Mouse (Mus musculus) heart, embryonic 15.5 days (tissue): ENCODE measurements at regions not wholly inside any gene's neighbourhood (a gene's known extent, or its start where the extent isn't known, plus 50 kb on each side); places are given as distances from the start of the nearest gene placed in this dataset.

Experiments
- ATAC-seq: fragments of 200-750 bp; cut with Nextera tagmentation; replicated peaks from 2 replicates; pipeline ENCODE4 v1.8.0; 2017; ENCODE audit warnings: low read depth, moderate TSS enrichment; ENCODE audit not compliant: insufficient number of reproducible peaks, insufficient read depth, low FRiP score
- H3K27ac ChIP-seq: fragments of 300-500 bp; sonication (generic); 2 replicates; pipeline ENCODE4 v1.5.1; 2015; ENCODE audit warnings: mild to moderate bottlenecking, inconsistent platforms
- H3K27me3 ChIP-seq: fragments of 300-500 bp; sonication (generic); 2 replicates; pipeline ENCODE4 v1.6.1; 2015; ENCODE audit warnings: inconsistent platforms
- H3K36me3 ChIP-seq: fragments of 300-500 bp; sonication (generic); 2 replicates; pipeline ENCODE4 v1.6.1; 2015; ENCODE audit warnings: mild to moderate bottlenecking, inconsistent platforms
- H3K4me1 ChIP-seq: fragments of 300-500 bp; sonication (generic); replicated peaks from 2 replicates; pipeline ENCODE4 v1.6.1; 2015; ENCODE audit warnings: inconsistent platforms
- H3K4me2 ChIP-seq: fragments of 300-500 bp; sonication (generic); 2 replicates; pipeline ENCODE4 v1.6.1; 2015; ENCODE audit warnings: inconsistent platforms, mild to moderate bottlenecking, moderate library complexity
- H3K4me3 ChIP-seq: fragments of 300-500 bp; sonication (generic); 2 replicates; pipeline ENCODE4 v1.5.1; 2015; ENCODE audit warnings: mild to moderate bottlenecking, inconsistent platforms
- H3K9ac ChIP-seq: fragments of 300-500 bp; sonication (generic); 2 replicates; pipeline ENCODE4 v1.6.1; 2015; ENCODE audit warnings: mild to moderate bottlenecking, inconsistent platforms
- H3K9me3 ChIP-seq: fragments of 300-500 bp; sonication (generic); replicated peaks from 2 replicates; pipeline ENCODE4 v1.6.1; 2016; ENCODE audit warnings: inconsistent platforms
- WGBS: fragments of 180-500 bp; shearing (Covaris S2); methylation state at CpG from one replicate; pipeline ENCODE4 v1.1.7; 2015; ENCODE audit warnings: mixed read lengths; 5-methylcytosine and 5-hydroxymethylcytosine counted together

- Histone ChIP-seq H3K4me3 (no peak overlapping the region), H3K4me2 (no peak overlapping the region), H3K27me3 (no peaks in the 10 kb centered on the region), H3K36me3 (no peaks in the 10 kb centered on the region), H3K4me1 (no peaks in the 10 kb centered on the region), H3K9ac (no peak overlapping the region), H3K9me3 (no peaks in the 10 kb centered on the region), H3K27ac (no peak overlapping the region)
- 44% methylated on average over 1 of the region's 1 CpGs for WGBS
- ATAC-seq: no peak
Observed at GRCm38 (mm10) chr2:46533395-46533794, 1416.2 kb upstream of the Zeb2 start.

- no peaks in the 10 kb centered on the region for H3K9me3 ChIP-seq
- ATAC-seq: no peak
- no peaks in the 10 kb centered on the region for H3K27me3 ChIP-seq
- no peak overlapping the region for H3K27ac ChIP-seq
- no peaks in the 10 kb centered on the region for H3K36me3 ChIP-seq
- no peak overlapping the region for H3K9ac ChIP-seq
- 84% methylated on average over 1 of the region's 1 CpGs for WGBS
- no peaks in the 10 kb centered on the region for H3K4me1 ChIP-seq
- H3K4me2 ChIP-seq: no peak overlapping the region
- no peak overlapping the region for H3K4me3 ChIP-seq
Observed at GRCm38 (mm10) chr2:46530686-46531085, 1413.5 kb upstream of the Zeb2 start.

GRCm38 (mm10) chr2:46525223-46525622 lies 1408.0 kb upstream of the Zeb2 start:
- WGBS: 37% methylated on average over 4 of the region's 4 CpGs
- Histone ChIP-seq H3K27me3 (no peaks in the 10 kb centered on the region), H3K4me2 (no peak overlapping the region), H3K36me3 (no peaks in the 10 kb centered on the region), H3K9me3 (no peaks in the 10 kb centered on the region), H3K9ac (no peak overlapping the region), H3K4me1 (peaks cover 10% of the 10 kb centered on the region; the same call in 1 of the 2 replicates), H3K4me3 (no peak overlapping the region), H3K27ac (0 out of 2 replicates have a peak overlapping the region, but pooled peaks have one; percentile 20)
- ATAC-seq: no peak

- H3K27ac ChIP-seq: 0 out of 2 replicates have a peak overlapping the region, but pooled peaks have one; percentile 20
- H3K36me3 ChIP-seq: no peaks in the 10 kb centered on the region
- no peak overlapping the region for H3K9ac ChIP-seq
- H3K27me3 ChIP-seq: no peaks in the 10 kb centered on the region
- H3K4me1 ChIP-seq: peaks cover 10% of the 10 kb centered on the region; the same call in 1 of the 2 replicates
- WGBS: 8% methylated on average over 6 of the region's 6 CpGs
- H3K9me3 ChIP-seq: no peaks in the 10 kb centered on the region
- no peak overlapping the region for H3K4me2 ChIP-seq
- no peak overlapping the region for H3K4me3 ChIP-seq
- no peak for ATAC-seq
Observed at GRCm38 (mm10) chr2:46524625-46525024, 1407.4 kb upstream of the Zeb2 start.

DNA sequence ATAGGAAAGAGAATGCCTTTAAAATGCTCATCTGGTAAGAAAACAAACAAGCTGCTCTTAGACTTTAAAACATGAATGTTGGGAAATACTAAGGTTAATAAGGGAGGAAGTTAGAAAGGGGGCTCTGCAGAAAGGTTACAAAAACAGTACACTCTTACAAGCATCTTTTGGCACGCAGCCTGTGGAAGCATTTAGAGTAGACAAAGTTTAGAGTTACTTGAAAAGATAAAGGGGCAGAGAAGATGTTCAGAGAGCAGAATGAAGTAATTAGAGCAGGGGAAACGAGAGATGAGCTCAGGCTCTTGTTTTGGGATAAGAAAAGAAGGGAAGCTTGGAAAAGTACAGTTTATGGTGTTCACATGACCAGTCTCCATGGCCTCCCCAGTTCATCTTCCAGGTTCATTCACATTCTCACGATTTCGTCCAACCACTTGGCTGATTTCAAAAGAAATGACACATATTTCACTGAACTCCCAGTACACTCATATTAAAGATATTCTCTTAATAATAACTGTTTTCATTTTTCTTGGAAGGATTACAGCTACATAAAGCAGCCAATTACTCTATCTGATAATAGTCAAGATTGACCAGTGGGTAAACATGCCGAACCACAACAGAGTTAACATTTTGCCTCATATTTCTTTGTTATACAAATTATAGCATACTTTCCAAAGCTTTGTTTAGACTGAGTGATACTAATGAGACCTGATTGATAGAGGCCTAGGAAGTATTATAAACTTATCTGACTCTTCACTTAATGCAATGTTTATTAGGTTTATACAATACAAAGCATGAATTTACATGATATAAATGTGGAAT lies 1404.2 kb upstream of the Zeb2 start:
- Histone ChIP-seq H3K27me3 (no peaks in the 10 kb centered on the region), H3K4me2 (no peak overlapping the region), H3K4me1 (peaks cover 10% of the 10 kb centered on the region; the same call in 1 of the 2 replicates), H3K9ac (no peak overlapping the region), H3K9me3 (no peaks in the 10 kb centered on the region), H3K4me3 (no peak overlapping the region), H3K36me3 (no peaks in the 10 kb centered on the region), H3K27ac (no peak overlapping the region)
- 55% methylated on average over 5 of the region's 5 CpGs for WGBS
- no peak for ATAC-seq

- peaks cover 7% of the 10 kb centered on the region for H3K4me1 ChIP-seq
- no peak for ATAC-seq
- no peaks in the 10 kb centered on the region for H3K9me3 ChIP-seq
- H3K9ac ChIP-seq: no peak overlapping the region
- H3K36me3 ChIP-seq: no peaks in the 10 kb centered on the region
- H3K4me3 ChIP-seq: no peak overlapping the region
- no peaks in the 10 kb centered on the region for H3K27me3 ChIP-seq
- 17% methylated on average over 2 of the region's 2 CpGs for WGBS
- H3K4me2 ChIP-seq: no peak overlapping the region
- peak overlapping the region; percentile 40 for H3K27ac ChIP-seq
Observed at GRCm38 (mm10) chr2:46512237-46513028, 1395.2 kb upstream of the Zeb2 start.

DNA sequence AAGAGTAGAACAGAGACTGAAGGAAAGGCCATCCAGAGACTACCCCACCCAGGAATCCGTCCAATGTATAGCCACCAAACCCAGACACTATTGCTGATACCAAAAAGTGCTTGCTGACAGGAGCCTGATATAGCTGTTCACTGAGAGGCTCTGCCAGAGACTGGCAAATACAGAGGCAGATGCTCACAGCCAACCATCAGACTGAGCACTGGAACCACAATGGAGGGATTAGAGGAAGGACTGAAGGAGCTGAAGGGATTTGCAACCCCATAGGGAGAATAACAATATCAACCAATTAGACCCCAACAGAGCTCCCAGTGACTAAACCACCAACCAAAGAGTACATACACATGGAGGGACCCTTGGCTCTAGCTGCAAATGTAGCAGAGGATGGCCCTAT lies 1389.8 kb upstream of the Zeb2 start:
- 56% methylated on average over 1 of the region's 1 CpGs for WGBS
- Histone ChIP-seq H3K9ac (no peak overlapping the region), H3K27me3 (no peaks in the 10 kb centered on the region), H3K36me3 (no peaks in the 10 kb centered on the region), H3K9me3 (no peaks in the 10 kb centered on the region), H3K4me2 (no peak overlapping the region), H3K27ac (no peak overlapping the region), H3K4me1 (no peaks in the 10 kb centered on the region), H3K4me3 (no peak overlapping the region)
- no peak for ATAC-seq

DNA sequence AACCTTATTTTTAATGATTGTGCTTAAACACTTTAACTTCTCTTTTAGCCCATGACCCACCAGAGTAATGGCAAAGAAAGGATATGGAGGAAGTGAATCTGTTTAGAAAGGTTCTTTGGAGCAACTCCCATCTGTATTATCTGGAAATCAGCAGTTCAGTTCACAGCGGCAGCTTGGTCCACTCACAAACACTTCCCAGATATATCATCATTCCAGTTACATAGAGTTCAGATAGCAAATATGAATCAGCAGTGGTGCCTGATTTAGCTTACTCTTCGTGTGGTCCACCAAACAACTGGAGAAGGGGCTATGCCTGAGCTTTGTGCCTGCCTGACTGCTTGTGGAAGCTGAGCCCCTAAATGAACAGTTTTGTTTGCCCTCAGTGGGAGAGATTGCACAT lies 1385.9 kb upstream of the Zeb2 start:
- H3K9ac ChIP-seq: no peak overlapping the region
- 61% methylated on average over 2 of the region's 2 CpGs for WGBS
- no peak for ATAC-seq
- H3K9me3 ChIP-seq: no peaks in the 10 kb centered on the region
- no peaks in the 10 kb centered on the region for H3K27me3 ChIP-seq
- no peaks in the 10 kb centered on the region for H3K36me3 ChIP-seq
- H3K27ac ChIP-seq: no peak overlapping the region
- no peak overlapping the region for H3K4me2 ChIP-seq
- no peaks in the 10 kb centered on the region for H3K4me1 ChIP-seq
- no peak overlapping the region for H3K4me3 ChIP-seq

- 71% methylated on average over 2 of the region's 2 CpGs for WGBS
- no peaks in the 10 kb centered on the region for H3K4me1 ChIP-seq
- ATAC-seq: no peak
- no peaks in the 10 kb centered on the region for H3K9me3 ChIP-seq
- no peak overlapping the region for H3K9ac ChIP-seq
- H3K4me2 ChIP-seq: no peak overlapping the region
- H3K36me3 ChIP-seq: no peaks in the 10 kb centered on the region
- H3K4me3 ChIP-seq: no peak overlapping the region
- H3K27me3 ChIP-seq: no peaks in the 10 kb centered on the region
- no peak overlapping the region for H3K27ac ChIP-seq
Observed at GRCm38 (mm10) chr2:46492299-46492698, 1375.1 kb upstream of the Zeb2 start.

DNA sequence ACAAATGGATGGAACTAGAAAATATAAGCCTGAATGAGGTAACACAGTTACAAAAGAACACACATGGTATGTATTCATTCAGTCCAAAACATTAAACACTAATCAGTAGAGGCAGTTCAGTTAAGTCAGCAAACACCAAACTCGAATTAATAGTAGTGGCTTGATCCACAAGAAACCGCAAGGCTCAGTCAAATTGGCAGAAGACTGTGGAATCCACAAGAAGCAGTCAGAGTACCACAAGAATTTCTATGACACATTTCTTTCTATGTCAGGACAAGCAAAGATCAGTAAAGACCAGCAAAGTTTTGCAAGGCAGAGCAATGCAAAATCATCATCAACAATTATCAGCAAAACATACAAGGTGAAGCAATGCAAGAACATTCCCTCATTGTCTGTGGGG lies 1373.9 kb upstream of the Zeb2 start:
- Histone ChIP-seq H3K4me3 (no peak overlapping the region), H3K27ac (no peak overlapping the region), H3K9me3 (no peaks in the 10 kb centered on the region), H3K4me2 (no peak overlapping the region), H3K36me3 (no peaks in the 10 kb centered on the region), H3K27me3 (no peaks in the 10 kb centered on the region), H3K9ac (no peak overlapping the region), H3K4me1 (no peaks in the 10 kb centered on the region)
- 88% methylated on average over 2 of the region's 2 CpGs for WGBS
- no peak for ATAC-seq

DNA sequence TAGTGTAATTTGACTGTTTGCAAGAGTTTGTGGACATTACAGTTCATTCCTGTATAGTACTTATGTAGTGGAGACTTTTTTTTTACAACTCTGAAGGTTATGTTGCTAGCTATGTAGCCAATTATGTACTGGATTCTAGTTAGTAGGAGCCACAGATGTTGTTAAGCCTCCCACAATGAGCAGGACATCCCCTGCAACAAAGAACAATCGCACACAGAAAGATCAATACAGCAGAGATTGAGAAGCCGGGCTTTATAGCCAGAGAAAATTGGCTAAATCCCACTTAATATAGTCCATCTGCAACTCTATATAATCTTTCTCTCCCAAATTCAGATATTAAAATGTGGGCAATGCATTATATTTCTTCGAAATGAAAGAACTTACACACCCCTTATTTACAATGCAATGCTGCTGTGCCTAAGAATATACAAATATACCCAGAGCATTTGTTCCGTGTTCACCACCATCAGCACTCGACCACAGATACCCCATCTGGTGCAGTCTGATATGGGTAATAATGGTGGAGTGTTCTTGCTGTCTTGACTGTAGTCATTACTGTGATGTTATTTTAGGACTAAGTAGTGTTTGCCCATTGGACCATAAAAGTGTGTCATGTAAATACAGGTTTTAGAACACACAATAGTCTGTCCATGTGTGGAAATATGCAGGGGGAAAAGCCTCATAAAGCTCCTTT lies 1351.9 kb upstream of the Zeb2 start:
- ATAC-seq: no peak
- Histone ChIP-seq H3K9me3 (no peaks in the 10 kb centered on the region), H3K4me1 (no peaks in the 10 kb centered on the region), H3K9ac (no peak overlapping the region), H3K4me2 (no peak overlapping the region), H3K27ac (no peak overlapping the region), H3K27me3 (no peaks in the 10 kb centered on the region), H3K4me3 (no peak overlapping the region), H3K36me3 (no peaks in the 10 kb centered on the region)
- WGBS: 76% methylated on average over 5 of the region's 5 CpGs
